Mouse (Mus musculus): ENCODE measurements around the gene Gm3417.
"Not testable (repeated sequence)": the region's sequence is repeated elsewhere in the genome, so short reads cannot be mapped to it uniquely, and the experiment has no call there.

Gene Gm3417

GRCm38 (mm10) chr17:14978362-14979038, at the start of gene Gm3417, which contains the start of gene 9030025P20Rik:
TSS of gene Gm3417 (minus strand) at chr17:14978790.
TSS of gene 9030025P20Rik (plus strand) at chr17:14978468.
- not testable (repeated sequence) for DNase-seq (ENCODE audit: low spot score in 2 of 2)

- DNase-seq (ENCODE audit: low spot score in 2 of 2), result not testable (repeated sequence)
Measured at GRCm38 (mm10) chr17:15025513-15025912, 46.9 kb upstream of the Gm3417 start.

GRCm38 (mm10) chr17:15024502-15025193, 46.1 kb upstream of the Gm3417 start:
- DNase-seq (ENCODE audit: low spot score in 2 of 2), result not testable (repeated sequence)

- DNase-seq (ENCODE audit: low spot score in 2 of 2), result not testable (repeated sequence)
Measured at GRCm38 (mm10) chr17:15023878-15024492, 45.4 kb upstream of the Gm3417 start.

- peak in 1 of 2 experiments; percentile 34 for DNase-seq (ENCODE audit: low spot score in 2 of 2)
Measured at GRCm38 (mm10) chr17:15021503-15022220, 43.1 kb upstream of the Gm3417 start.

GRCm38 (mm10) chr17:15009706-15010413, 31.3 kb upstream of the Gm3417 start, which contains the start of gene Gm3435:
TSS of gene Gm3435 (plus strand) at chr17:15010176.
- DNase-seq (ENCODE audit: low spot score in 2 of 2), result not testable (repeated sequence)

GRCm38 (mm10) chr17:15009088-15009487, 30.5 kb upstream of the Gm3417 start:
- DNase-seq (ENCODE audit: low spot score in 2 of 2), result not testable (repeated sequence)

GRCm38 (mm10) chr17:15000047-15000446, 21.5 kb upstream of the Gm3417 start:
- not testable (repeated sequence) for DNase-seq (ENCODE audit: low spot score in 2 of 2)

GRCm38 (mm10) chr17:14994140-14994539, 15.6 kb upstream of the Gm3417 start:
- not testable (repeated sequence) for DNase-seq (ENCODE audit: low spot score in 2 of 2)

- not testable (repeated sequence) for DNase-seq (ENCODE audit: low spot score in 2 of 2)
Measured at GRCm38 (mm10) chr17:14993139-14993832, 14.7 kb upstream of the Gm3417 start.

GRCm38 (mm10) chr17:14992522-14993138, 14.0 kb upstream of the Gm3417 start:
- DNase-seq (ENCODE audit: low spot score in 2 of 2), result not testable (repeated sequence)

GRCm38 (mm10) chr17:14990116-14990702, 11.6 kb upstream of the Gm3417 start:
- peak in 1 of 2 experiments; percentile 16 for DNase-seq (ENCODE audit: low spot score in 2 of 2)

GRCm38 (mm10) chr17:14977718-14978361, 750 bp downstream of the Gm3417 start:
- DNase-seq (ENCODE audit: low spot score in 2 of 2), result not testable (repeated sequence)

- not testable (repeated sequence) for DNase-seq (ENCODE audit: low spot score in 2 of 2)
Measured at GRCm38 (mm10) chr17:14968373-14968913, 10.1 kb downstream of the Gm3417 start.

GRCm38 (mm10) chr17:14961557-14962154, 16.9 kb downstream of the Gm3417 start:
- not testable (repeated sequence) for DNase-seq (ENCODE audit: low spot score in 2 of 2)

- not testable (repeated sequence) for DNase-seq (ENCODE audit: low spot score in 2 of 2)
Measured at GRCm38 (mm10) chr17:14960951-14961556, 17.5 kb downstream of the Gm3417 start, which contains the start of gene Phf10. TSS of gene Phf10 (minus strand) at chr17:14961273.

- DNase-seq (ENCODE audit: low spot score in 2 of 2), result no peak
Measured at GRCm38 (mm10) chr17:14960520-14960919, 18.1 kb downstream of the Gm3417 start.

GRCm38 (mm10) chr17:14959979-14960378, 18.6 kb downstream of the Gm3417 start:
- no peak for DNase-seq (ENCODE audit: low spot score in 2 of 2)

All from left cerebral cortex, adult 9 months (tissue).